Mouse (Mus musculus) intestine, embryonic 14.5 days (tissue): ENCODE data around the gene Gucy1b1. TPM values are rescaled to one million over a fixed set of nuclear protein-coding genes. Genes with fewer than 3 reads are reported as not detected.

Experiments used
- ATAC-seq: fragments of 200-750 bp; cut with Nextera tagmentation; replicated peaks from 2 replicates; pipeline ENCODE4 v1.8.0; 2017; ENCODE audit warnings: low read depth, moderate number of reproducible peaks, moderate TSS enrichment, moderate library complexity; ENCODE audit not compliant: low FRiP score, low TSS enrichment
- DNase-seq: peaks from one replicate; pipeline ENCODE4 v3.0.0-alpha.2; 2018; ENCODE audit warnings: low spot score
- H3K27ac ChIP-seq: fragments of 300-500 bp; sonication (generic); 2 replicates; pipeline ENCODE4 v1.5.1; 2014; ENCODE audit warnings: low read depth, mild to moderate bottlenecking, control low read depth
- H3K27me3 ChIP-seq: fragments of 300-500 bp; sonication (generic); replicated peaks from 2 replicates; pipeline ENCODE4 v1.6.1; 2014; ENCODE audit warnings: low read length, control low read depth; ENCODE audit not compliant: control insufficient read depth, insufficient read depth
- H3K36me3 ChIP-seq: fragments of 300-500 bp; sonication (generic); 2 replicates; pipeline ENCODE4 v1.6.1; 2014; ENCODE audit warnings: low read length, control low read depth; ENCODE audit not compliant: control insufficient read depth, insufficient read depth
- H3K4me1 ChIP-seq: fragments of 300-500 bp; sonication (generic); replicated peaks from 2 replicates; pipeline ENCODE4 v1.6.1; 2014; ENCODE audit warnings: low read length, control low read depth, mixed read lengths; ENCODE audit not compliant: control insufficient read depth, insufficient read depth
- H3K4me2 ChIP-seq: fragments of 300-500 bp; sonication (generic); 2 replicates; pipeline ENCODE4 v1.6.1; 2014; ENCODE audit warnings: low read length
- H3K4me3 ChIP-seq: fragments of 300-500 bp; sonication (generic); 2 replicates; pipeline ENCODE4 v1.5.1; 2014; ENCODE audit warnings: low read depth, low read length, control low read depth, mixed read lengths
- H3K9ac ChIP-seq: fragments of 300-500 bp; sonication (generic); 2 replicates; pipeline ENCODE4 v1.6.1; 2014; ENCODE audit warnings: mild to moderate bottlenecking, low read length
- H3K9me3 ChIP-seq: fragments of 300-500 bp; sonication (generic); 2 replicates; pipeline ENCODE4 v1.6.1; 2016; ENCODE audit warnings: low read length, control low read depth; ENCODE audit not compliant: control insufficient read depth
- WGBS: fragments of 180-500 bp; shearing (Covaris S2); extraction: QIAGEN DNeasy Blood & Tissue Kit; methylation state at CpG from one replicate; pipeline ENCODE4 v1.1.7; 2014; 5-methylcytosine and 5-hydroxymethylcytosine counted together
- microRNA-seq: library from miRNA; unstranded; fragments of <30 nt; microRNA quantifications from one replicate; pipeline ENCODE4, GENCODE M21; 2016
- polyA plus RNA-seq: library from polyadenylated mRNA; unstranded; fragments of >200 nt; fragmentation: Nextera tagmentation; extraction: Ambion mirVana; gene quantifications from 2 replicates; pipeline ENCODE4 v1.2.1, GENCODE M21; 2014

Gucy1b1 gene
- polyA plus RNA-seq, 1 experiment from 2014 or later: 76.3 TPM

GRCm38 (mm10) chr3:81986103-81986502 lies 88.4 kb downstream of the Gucy1b1 start:
- no peak overlapping the region for H3K9ac ChIP-seq
- no peak overlapping the region for H3K4me2 ChIP-seq
- ATAC-seq (no peak), DNase-seq (no peak)
- no peak overlapping the region for H3K27ac ChIP-seq
- no peaks in the 10 kb centered on the region for H3K9me3 ChIP-seq
- no peaks in the 10 kb centered on the region for H3K36me3 ChIP-seq
- H3K4me1 ChIP-seq: 0 out of 2 replicates have a peak, but pooled peaks cover 3% of the 10 kb centered on the region
- H3K4me3 ChIP-seq: no peak overlapping the region
- H3K27me3 ChIP-seq: no peaks in the 10 kb centered on the region
- WGBS: 79% methylated on average over 2 of the region's 2 CpGs

GRCm38 (mm10) chr3:81985100-81985499 lies 89.4 kb downstream of the Gucy1b1 start:
- H3K27me3 ChIP-seq: no peaks in the 10 kb centered on the region
- no peak overlapping the region for H3K4me2 ChIP-seq
- no peaks in the 10 kb centered on the region for H3K9me3 ChIP-seq
- no peak overlapping the region for H3K27ac ChIP-seq
- H3K36me3 ChIP-seq: no peaks in the 10 kb centered on the region
- DNase-seq (no peak), ATAC-seq (no peak)
- no peak overlapping the region for H3K4me3 ChIP-seq
- 61% methylated on average over 1 of the region's 1 CpGs for WGBS
- 0 out of 2 replicates have a peak, but pooled peaks cover 3% of the 10 kb centered on the region for H3K4me1 ChIP-seq
- no peak overlapping the region for H3K9ac ChIP-seq

- Histone ChIP-seq H3K4me1 (0 out of 2 replicates have a peak, but pooled peaks cover 3% of the 10 kb centered on the region), H3K27me3 (no peaks in the 10 kb centered on the region), H3K27ac (no peak overlapping the region), H3K36me3 (no peaks in the 10 kb centered on the region), H3K9ac (no peak overlapping the region), H3K9me3 (no peaks in the 10 kb centered on the region), H3K4me3 (no peak overlapping the region), H3K4me2 (no peak overlapping the region)
- DNase-seq (no peak), ATAC-seq (no peak)
- WGBS: 78% methylated on average over 8 of the region's 8 CpGs
Measured at GRCm38 (mm10) chr3:81983120-81983895, 91.2 kb downstream of the Gucy1b1 start.

Small RNA genes lying within 50 kb of the gene (microRNA-seq; reads per million reads assigned to microRNA genes)
- gene Mir7010: 0.51 reads per million

Other genes with a start within 250 kb of the Gucy1b1 start
- gene Ctso, start 142.1 kb downstream of the Gucy1b1 start, polyA plus RNA-seq: 17.0 and 17.2 TPM in 2 replicates
- 1.3 and 3.1 TPM in 2 replicates for gene Tdo2, start 98.5 kb downstream of the Gucy1b1 start, polyA plus RNA-seq
- gene Asic5, start 92.4 kb downstream of the Gucy1b1 start, polyA plus RNA-seq: 0.11 TPM in 1 of 2 replicates, not detected in the other
- gene Gucy1a1, start 71.1 kb upstream of the Gucy1b1 start, polyA plus RNA-seq: 56.9 and 64.2 TPM in 2 replicates